Mouse (Mus musculus): Measurements from ENCODE around the gene Apba1. TPM values are rescaled to one million over a fixed set of nuclear protein-coding genes. Genes with fewer than 3 reads are reported as not detected.

Gene Apba1
- total and polyA plus RNA-seq, 2 experiments = 0.16 to 0.18 TPM

DNA sequence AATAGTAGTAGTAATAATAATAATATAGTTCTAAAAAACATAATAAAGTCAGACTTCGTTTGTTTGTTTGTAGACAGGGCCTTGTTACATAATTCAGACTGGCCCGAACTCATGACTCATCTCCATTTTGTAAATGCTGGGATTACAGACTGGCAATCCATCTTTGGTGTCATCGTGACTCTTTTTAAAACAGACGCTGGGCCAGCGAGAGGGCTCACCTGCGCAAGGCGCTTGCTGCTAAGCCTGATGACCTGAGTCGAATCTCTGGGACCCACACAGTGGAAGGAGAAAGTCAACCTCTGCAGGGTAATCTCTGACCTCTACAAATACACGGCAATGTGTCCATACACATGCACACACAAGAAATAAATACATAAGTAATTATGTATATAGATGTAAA lies 207.7 kb downstream of the Apba1 start:
- Histone ChIP-seq H3K36me3 (ENCODE audit: control insufficient read depth, insufficient read depth, low read length) (no peaks in the 10 kb centered on the region), H3K4me3 (ENCODE audit: insufficient read depth, low read depth, low read length) (no peak overlapping the region), H3K27ac (replicated peaks; ENCODE audit: insufficient read depth, low read depth, low read length) (no peak overlapping the region), H3K4me1 (ENCODE audit: control insufficient read depth, insufficient read depth, low read length) (no peaks in the 10 kb centered on the region), H3K79me2 (ENCODE audit: control insufficient read depth, insufficient read depth, low read length) (no peaks in the 10 kb centered on the region), H3K27me3 (ENCODE audit: control insufficient read depth, insufficient read depth, low read length) (no peaks in the 10 kb centered on the region), H3K9ac (ENCODE audit: low read depth, low read length) (no peak overlapping the region)
- no peak for TF ChIP-seq POLR2A (IDR thresholded peaks at IDR 0.05; ENCODE audit: extremely low read depth, insufficient read depth, low read length)
- TF ChIP-seq CTCF (IDR thresholded peaks at IDR 0.05; ENCODE audit: low read depth, low read length) = no peak
- WGBS = 89% methylated on average over 9 of the region's 9 CpGs
- no peak for DNase-seq (ENCODE audit: extremely low read depth, low read depth, low spot score)

DNA sequence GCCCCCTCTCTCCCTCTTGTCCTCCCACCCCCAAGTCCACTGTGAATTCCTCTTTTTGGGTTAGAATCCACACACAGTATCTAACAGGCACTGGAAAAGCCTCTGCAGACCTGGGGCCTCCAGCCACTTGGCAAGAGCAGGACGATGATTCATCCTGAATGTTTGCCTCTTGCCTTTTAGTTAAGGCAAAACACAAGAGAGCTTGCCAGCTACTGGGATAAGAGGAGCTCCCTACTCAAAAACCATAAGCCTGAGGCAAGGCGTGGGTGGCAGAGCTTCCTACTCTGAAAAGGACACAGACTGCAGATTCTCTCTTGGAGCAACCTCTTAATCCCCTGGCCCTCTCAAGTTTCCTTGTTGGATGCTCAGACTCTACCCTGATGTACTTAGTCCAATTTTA lies 208.5 kb downstream of the Apba1 start:
- peak; percentile 17 for DNase-seq (ENCODE audit: extremely low read depth, low read depth, low spot score)
- WGBS = 61% methylated on average over 2 of the region's 2 CpGs
- no peak for TF ChIP-seq POLR2A (IDR thresholded peaks at IDR 0.05; ENCODE audit: extremely low read depth, insufficient read depth, low read length)
- no peak for TF ChIP-seq CTCF (IDR thresholded peaks at IDR 0.05; ENCODE audit: low read depth, low read length)

DNA sequence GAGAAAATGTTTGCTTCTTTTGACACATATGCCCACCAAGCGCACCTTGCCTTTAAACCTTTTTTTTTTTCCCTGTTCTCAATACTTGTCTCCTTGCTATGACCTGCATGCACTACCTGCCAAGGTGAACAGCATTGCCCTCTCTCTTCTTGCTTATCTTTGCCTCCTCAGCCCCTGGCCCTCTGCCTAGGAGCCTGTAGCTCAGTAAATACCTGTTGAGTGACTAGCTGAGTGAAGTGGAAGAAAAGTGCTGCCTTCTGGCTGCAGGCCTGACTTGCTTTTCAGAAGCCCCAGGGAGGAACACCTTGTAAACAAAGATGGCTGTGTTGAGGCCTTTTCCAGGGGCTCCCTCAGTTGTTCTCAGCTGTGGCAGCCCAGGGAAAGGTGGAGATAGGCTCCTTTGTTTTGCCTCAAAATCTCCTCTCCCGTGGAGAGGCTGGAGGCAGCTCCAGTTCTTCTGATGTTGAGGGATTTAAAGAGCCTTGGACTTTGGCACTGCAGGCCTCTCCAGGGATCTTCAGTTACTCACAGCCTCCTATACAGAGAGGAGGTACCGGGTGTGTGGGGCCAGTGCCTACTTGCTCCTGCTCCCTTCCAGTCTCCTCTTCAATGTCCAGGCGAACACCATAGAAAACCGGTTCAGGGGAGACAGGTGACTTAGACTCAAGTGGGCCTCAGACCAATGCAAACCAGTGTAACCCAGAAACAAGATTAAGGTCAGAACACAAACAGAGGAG lies 209.6 kb downstream of the Apba1 start:
- TF ChIP-seq CTCF (IDR thresholded peaks at IDR 0.05; ENCODE audit: low read depth, low read length) (no peak), POLR2A (IDR thresholded peaks at IDR 0.05; ENCODE audit: extremely low read depth, insufficient read depth, low read length) (no peak)
- no peaks in the 10 kb centered on the region for H3K36me3 ChIP-seq (ENCODE audit: control insufficient read depth, insufficient read depth, low read length)
- H3K79me2 ChIP-seq (ENCODE audit: control insufficient read depth, insufficient read depth, low read length) = no peaks in the 10 kb centered on the region
- H3K4me3 ChIP-seq (ENCODE audit: insufficient read depth, low read depth, low read length) = no peak overlapping the region
- no peak overlapping the region for H3K9ac ChIP-seq (ENCODE audit: low read depth, low read length)
- H3K4me1 ChIP-seq (ENCODE audit: control insufficient read depth, insufficient read depth, low read length) = no peaks in the 10 kb centered on the region
- no peak for DNase-seq (ENCODE audit: extremely low read depth, low read depth, low spot score)
- H3K27me3 ChIP-seq (ENCODE audit: control insufficient read depth, insufficient read depth, low read length) = no peaks in the 10 kb centered on the region
- WGBS = 66% methylated on average over 5 of the region's 5 CpGs
- H3K27ac ChIP-seq (replicated peaks; ENCODE audit: insufficient read depth, low read depth, low read length) = no peak overlapping the region

More for the DNA sequence above, 208.5 kb downstream of the Apba1 start:
- H3K36me3 ChIP-seq (ENCODE audit: control insufficient read depth, insufficient read depth, low read length) = no peaks in the 10 kb centered on the region
- no peak overlapping the region for H3K4me3 ChIP-seq (ENCODE audit: insufficient read depth, low read depth, low read length)
- no peaks in the 10 kb centered on the region for H3K79me2 ChIP-seq (ENCODE audit: control insufficient read depth, insufficient read depth, low read length)
- no peaks in the 10 kb centered on the region for H3K4me1 ChIP-seq (ENCODE audit: control insufficient read depth, insufficient read depth, low read length)
- no peak overlapping the region for H3K27ac ChIP-seq (replicated peaks; ENCODE audit: insufficient read depth, low read depth, low read length)
- H3K9ac ChIP-seq (ENCODE audit: low read depth, low read length) = no peak overlapping the region
- no peaks in the 10 kb centered on the region for H3K27me3 ChIP-seq (ENCODE audit: control insufficient read depth, insufficient read depth, low read length)

DNA sequence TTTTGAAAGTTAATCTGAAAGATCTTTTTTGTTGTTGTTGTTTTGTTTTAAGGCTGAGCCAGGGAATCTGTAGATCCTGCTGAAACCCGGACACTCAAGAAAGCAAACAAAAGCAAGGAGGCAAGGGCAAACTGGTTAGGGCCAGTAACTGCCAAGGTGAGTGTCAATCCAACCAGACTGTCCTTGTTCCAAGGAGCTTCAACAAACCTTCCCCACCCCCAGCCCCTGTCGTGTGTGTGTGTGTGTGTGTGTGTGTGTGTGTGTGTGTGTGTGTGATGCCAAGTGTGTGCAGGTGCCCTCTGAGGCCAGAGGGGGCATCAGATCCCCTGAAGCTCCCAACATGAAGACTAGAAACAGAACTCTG lies 210.2 kb downstream of the Apba1 start:
- Histone ChIP-seq H3K36me3 (ENCODE audit: control insufficient read depth, insufficient read depth, low read length) (no peaks in the 10 kb centered on the region), H3K9ac (ENCODE audit: low read depth, low read length) (no peak overlapping the region), H3K4me3 (ENCODE audit: insufficient read depth, low read depth, low read length) (no peak overlapping the region), H3K4me1 (ENCODE audit: control insufficient read depth, insufficient read depth, low read length) (no peaks in the 10 kb centered on the region), H3K27me3 (ENCODE audit: control insufficient read depth, insufficient read depth, low read length) (no peaks in the 10 kb centered on the region), H3K79me2 (ENCODE audit: control insufficient read depth, insufficient read depth, low read length) (no peaks in the 10 kb centered on the region), H3K27ac (replicated peaks; ENCODE audit: insufficient read depth, low read depth, low read length) (no peak overlapping the region)
- no peak for DNase-seq (ENCODE audit: extremely low read depth, low read depth, low spot score)
- 72% methylated on average over 2 of the region's 2 CpGs for WGBS
- TF ChIP-seq POLR2A (IDR thresholded peaks at IDR 0.05; ENCODE audit: extremely low read depth, insufficient read depth, low read length) (no peak), CTCF (IDR thresholded peaks at IDR 0.05; ENCODE audit: low read depth, low read length) (no peak)

DNA sequence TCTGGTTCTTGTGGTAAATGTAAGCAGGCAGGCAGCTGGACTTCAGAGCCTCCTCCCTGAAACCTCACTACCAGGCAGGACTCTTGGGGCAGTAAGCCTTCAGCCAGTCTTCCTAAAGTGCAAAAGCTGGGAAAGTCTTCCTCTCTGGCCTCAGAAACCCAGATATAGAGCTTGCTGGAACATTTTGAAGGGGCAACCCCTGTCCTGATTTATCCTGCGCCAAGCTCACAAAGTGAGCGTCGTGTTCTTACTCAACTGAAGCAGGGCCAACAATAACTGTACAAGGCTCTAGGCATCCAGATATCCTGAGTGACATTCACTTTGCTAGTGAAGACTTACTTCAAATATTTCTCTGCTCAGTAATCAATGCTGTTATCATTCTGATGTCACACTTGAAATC lies 211.7 kb downstream of the Apba1 start:
- Histone ChIP-seq H3K79me2 (ENCODE audit: control insufficient read depth, insufficient read depth, low read length) (no peaks in the 10 kb centered on the region), H3K27me3 (ENCODE audit: control insufficient read depth, insufficient read depth, low read length) (no peaks in the 10 kb centered on the region), H3K4me1 (ENCODE audit: control insufficient read depth, insufficient read depth, low read length) (no peaks in the 10 kb centered on the region), H3K27ac (replicated peaks; ENCODE audit: insufficient read depth, low read depth, low read length) (no peak overlapping the region), H3K36me3 (ENCODE audit: control insufficient read depth, insufficient read depth, low read length) (no peaks in the 10 kb centered on the region), H3K4me3 (ENCODE audit: insufficient read depth, low read depth, low read length) (no peak overlapping the region), H3K9ac (ENCODE audit: low read depth, low read length) (no peak overlapping the region)
- TF ChIP-seq CTCF (IDR thresholded peaks at IDR 0.05; ENCODE audit: low read depth, low read length) (no peak), POLR2A (IDR thresholded peaks at IDR 0.05; ENCODE audit: extremely low read depth, insufficient read depth, low read length) (no peak)
- WGBS = 91% methylated on average over 3 of the region's 3 CpGs
- no peak for DNase-seq (ENCODE audit: extremely low read depth, low read depth, low spot score)

DNA sequence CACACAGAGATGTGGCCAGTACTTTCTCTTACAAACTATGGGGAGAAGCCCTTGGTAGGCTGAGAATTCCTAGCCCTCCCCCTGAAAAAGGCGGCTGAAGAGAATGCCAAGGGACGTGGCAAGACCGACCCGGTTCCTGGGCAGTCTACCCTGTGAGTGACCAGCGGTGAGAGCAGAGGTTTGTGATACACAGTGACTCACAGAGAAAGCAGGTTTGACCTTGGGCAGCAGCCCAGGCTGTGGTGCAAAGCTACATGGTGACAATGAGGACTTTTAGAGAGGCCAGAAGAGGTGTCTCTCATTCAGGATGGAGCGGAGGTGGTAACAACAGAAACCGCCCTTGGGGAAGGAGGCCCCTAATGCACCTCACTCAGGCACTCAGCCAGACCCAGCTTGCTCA lies 212.7 kb downstream of the Apba1 start:
- no peak for DNase-seq (ENCODE audit: extremely low read depth, low read depth, low spot score)

More for the DNA sequence above, 212.7 kb downstream of the Apba1 start:
- no peak overlapping the region for H3K9ac ChIP-seq (ENCODE audit: low read depth, low read length)
- no peak overlapping the region for H3K27ac ChIP-seq (replicated peaks; ENCODE audit: insufficient read depth, low read depth, low read length)
- H3K79me2 ChIP-seq (ENCODE audit: control insufficient read depth, insufficient read depth, low read length) = no peaks in the 10 kb centered on the region
- WGBS = 84% methylated on average over 7 of the region's 7 CpGs
- no peak overlapping the region for H3K4me3 ChIP-seq (ENCODE audit: insufficient read depth, low read depth, low read length)
- no peaks in the 10 kb centered on the region for H3K4me1 ChIP-seq (ENCODE audit: control insufficient read depth, insufficient read depth, low read length)
- H3K27me3 ChIP-seq (ENCODE audit: control insufficient read depth, insufficient read depth, low read length) = no peaks in the 10 kb centered on the region
- no peaks in the 10 kb centered on the region for H3K36me3 ChIP-seq (ENCODE audit: control insufficient read depth, insufficient read depth, low read length)
- no peak for TF ChIP-seq CTCF (IDR thresholded peaks at IDR 0.05; ENCODE audit: low read depth, low read length)
- TF ChIP-seq POLR2A (IDR thresholded peaks at IDR 0.05; ENCODE audit: extremely low read depth, insufficient read depth, low read length) = no peak

Data from liver, adult 2 months (tissue).